Mouse (Mus musculus): ENCODE measurements around the gene Ankrd54.
"Not testable (repeated sequence)": the region's sequence is repeated elsewhere in the genome, so short reads cannot be mapped to it uniquely, and the experiment has no call there.

Gene Ankrd54

DNA sequence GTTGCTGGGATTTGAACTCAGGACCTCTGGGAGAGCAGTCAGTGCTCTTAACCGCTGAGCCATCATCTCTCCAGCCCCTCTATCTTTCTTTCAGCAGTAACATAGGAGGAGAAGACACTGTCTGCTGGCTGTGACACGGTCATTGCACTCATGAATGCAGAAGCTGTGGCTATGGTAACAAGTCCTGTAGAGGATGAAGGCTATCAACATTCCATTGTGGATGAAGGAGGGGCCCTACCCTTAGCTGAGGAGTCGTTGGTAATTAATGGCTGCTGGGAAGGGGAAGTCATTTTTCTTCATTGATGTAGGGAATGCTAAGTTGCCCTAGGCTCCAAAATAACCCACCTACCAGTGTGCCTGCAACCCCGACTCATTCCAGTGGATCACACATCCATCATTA, 44.5 kb downstream of the Ankrd54 start:
- no peak for DNase-seq (ENCODE audit: low read depth, low spot score)

DNA sequence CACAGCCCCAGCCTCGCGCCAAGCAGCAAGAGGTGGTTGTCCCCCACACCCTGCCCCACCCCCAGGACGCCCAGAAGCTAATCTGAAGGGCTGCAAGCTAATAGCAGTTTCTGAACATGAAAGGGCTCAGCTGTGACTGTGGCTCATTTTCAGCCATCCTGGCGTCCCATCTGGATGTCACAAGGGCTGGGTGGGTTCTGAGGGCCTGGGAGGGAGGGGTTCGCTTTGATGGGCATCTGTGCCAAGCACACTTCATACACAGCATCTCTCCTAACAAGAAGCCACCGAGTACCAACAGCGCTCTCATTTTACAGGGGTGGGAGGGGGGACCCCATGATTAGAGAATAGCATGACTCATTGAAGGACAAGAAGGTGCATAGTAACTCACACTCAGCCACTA, 49.3 kb downstream of the Ankrd54 start:
- no peak for DNase-seq (ENCODE audit: low read depth, low spot score)

DNA sequence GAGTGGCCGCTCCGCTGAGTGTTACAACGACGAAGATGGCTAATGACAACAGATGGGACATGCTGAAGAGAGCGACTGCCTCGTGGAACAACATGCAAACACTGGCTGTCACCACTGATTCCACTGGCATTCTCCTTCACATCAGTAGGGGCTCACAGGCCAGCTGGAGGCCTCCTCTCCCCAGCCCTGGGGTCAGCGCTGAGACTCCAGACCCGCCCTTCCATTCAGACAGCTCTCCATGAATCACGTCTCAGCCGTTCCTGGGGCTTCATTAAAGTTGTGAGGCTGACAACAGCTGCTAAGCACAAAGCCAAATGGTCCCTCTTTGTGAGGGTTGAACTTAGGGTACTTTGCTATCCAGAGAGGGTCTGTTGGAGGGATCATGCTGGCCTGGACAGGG, 51.1 kb downstream of the Ankrd54 start:
- DNase-seq (ENCODE audit: low read depth, low spot score), result no peak

DNA sequence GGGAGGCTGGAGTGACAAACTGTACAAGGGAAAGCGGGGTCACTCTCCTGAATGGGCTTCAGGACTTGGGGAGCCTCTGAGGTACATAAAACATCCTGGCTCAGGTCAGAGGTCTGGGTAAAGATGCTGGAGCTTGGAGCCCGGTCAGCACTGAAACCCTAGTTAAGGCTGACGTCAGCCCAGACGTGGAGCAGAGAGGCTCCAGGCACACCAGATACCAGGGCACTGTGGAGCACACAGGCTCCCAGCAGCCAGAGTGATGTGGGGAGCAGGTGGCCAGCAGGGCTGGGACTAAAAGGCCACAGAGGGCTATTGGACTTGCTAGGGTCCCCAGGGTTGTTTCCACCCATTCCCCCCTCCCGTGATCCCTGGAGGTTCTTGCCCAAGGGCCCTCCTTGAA, 53.0 kb downstream of the Ankrd54 start:
- DNase-seq (ENCODE audit: low read depth, low spot score), result no peak

DNA sequence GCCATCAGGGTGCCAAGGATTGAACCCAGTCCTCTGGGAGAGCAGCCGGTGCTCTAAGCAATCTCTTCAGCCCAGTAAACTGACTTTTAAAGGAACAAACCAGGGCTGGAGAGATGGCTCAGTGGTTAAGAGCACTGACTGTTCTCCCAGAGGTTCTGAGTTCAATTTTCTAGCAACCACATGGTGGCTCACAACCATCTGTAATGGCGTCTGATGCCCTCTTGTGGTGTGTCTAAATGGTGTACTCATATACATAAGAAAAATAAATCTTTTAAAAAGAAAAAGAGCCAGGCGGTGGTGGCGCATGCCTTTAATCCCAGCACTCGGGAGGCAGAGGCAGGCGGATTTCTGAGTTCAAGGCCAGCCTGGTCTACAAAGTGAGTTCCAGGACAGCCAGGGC, 54.9 kb downstream of the Ankrd54 start:
- DNase-seq (ENCODE audit: low read depth, low spot score), result not testable (repeated sequence)

DNA sequence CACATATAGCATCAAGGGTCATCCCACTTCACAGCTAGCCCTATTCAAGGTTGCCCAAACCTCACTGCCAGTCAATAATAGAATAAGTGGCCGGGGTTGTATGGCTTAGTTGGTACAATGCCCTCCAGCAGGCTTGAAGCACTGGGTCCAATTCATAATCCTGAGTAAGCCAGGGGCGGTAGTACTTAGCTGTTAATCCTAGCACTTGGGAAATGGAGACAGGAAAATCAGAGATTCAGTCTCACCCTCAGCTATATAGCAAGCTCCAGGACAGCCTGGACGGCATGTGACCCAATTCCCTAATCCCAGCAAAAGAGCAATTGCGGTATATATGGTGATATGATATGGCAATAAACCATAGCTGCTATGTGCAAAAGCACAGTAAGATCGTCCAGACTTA, 55.6 kb downstream of the Ankrd54 start:
- DNase-seq (ENCODE audit: low read depth, low spot score), result no peak

DNA sequence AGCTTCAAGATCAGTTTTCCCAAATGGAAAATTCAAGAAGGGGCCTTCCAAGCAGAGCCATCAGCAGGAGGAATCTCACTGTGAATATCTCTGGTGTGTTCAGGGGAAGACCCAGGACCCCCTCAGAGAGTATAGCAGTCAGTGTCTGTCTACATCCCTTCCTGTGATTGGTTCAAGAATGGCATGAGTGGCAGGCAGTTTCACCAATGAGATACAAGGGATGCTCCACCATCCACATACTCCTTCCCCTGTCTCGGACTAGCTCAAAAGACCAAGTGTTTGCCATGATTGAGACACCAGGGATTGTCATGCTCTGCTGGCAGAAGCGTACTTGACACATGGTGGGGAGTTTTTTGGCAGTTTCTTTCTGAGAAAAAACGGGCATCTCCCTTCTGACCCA, 56.1 kb downstream of the Ankrd54 start:
- DNase-seq (ENCODE audit: low read depth, low spot score), result peak; percentile 87

DNA sequence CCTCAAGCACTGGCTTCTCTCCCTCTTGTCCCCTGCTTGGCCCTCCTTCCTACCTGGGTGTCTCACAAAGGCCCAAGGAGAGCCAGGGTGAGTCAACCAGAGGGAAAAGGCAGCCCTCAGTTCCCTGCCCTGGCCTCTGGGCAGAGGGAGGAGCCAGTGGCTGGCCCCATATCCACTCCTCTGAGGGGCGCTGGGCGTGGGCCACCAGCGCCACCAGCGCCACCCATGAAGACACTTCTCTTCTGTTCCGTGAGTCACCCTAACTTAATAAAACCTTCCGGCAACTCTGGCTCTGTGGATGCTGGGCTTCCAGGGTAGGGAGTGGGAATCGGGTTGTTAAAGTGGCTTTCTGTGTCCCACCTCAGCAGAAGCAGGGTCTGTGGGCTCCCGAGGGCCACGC, 57.1 kb downstream of the Ankrd54 start:
- no peak for DNase-seq (ENCODE audit: low read depth, low spot score)

All from ES-CJ7 (cell line).